Mouse (Mus musculus) lung, embryonic 14.5 days (tissue): ENCODE measurements at regions not wholly inside any gene's neighbourhood (a gene's known extent, or its start where the extent isn't known, plus 50 kb on each side); places are given as distances from the start of the nearest gene placed in this dataset.

Experiments used
- ATAC-seq: fragments of 200-750 bp; cut with Nextera tagmentation; 2 replicates; pipeline ENCODE4 v1.8.0; 2017; ENCODE audit warnings: mild to moderate bottlenecking, moderate TSS enrichment, moderate library complexity; ENCODE audit not compliant: insufficient read depth
- DNase-seq: peaks from one replicate; pipeline ENCODE4 v3.0.0-alpha.2; 2015
- H3K27ac ChIP-seq: fragments of 300-500 bp; sonication (generic); 2 replicates; pipeline ENCODE4 v1.5.1; 2014; ENCODE audit warnings: low read depth, mild to moderate bottlenecking, moderate library complexity
- H3K27me3 ChIP-seq: fragments of 300-500 bp; sonication (generic); 2 replicates; pipeline ENCODE4 v1.6.1; 2014; ENCODE audit warnings: low read length, control low read depth; ENCODE audit not compliant: insufficient read depth
- H3K36me3 ChIP-seq: fragments of 300-500 bp; sonication (generic); 2 replicates; pipeline ENCODE4 v1.6.1; 2014; ENCODE audit warnings: control low read depth; ENCODE audit not compliant: insufficient read depth
- H3K4me1 ChIP-seq: fragments of 300-500 bp; sonication (generic); 2 replicates; pipeline ENCODE4 v1.6.1; 2014; ENCODE audit warnings: antibody characterized with exemption, control low read depth; ENCODE audit not compliant: insufficient read depth
- H3K4me2 ChIP-seq: fragments of 300-500 bp; sonication (generic); 2 replicates; pipeline ENCODE4 v1.6.1; 2014; ENCODE audit warnings: mild to moderate bottlenecking
- H3K4me3 ChIP-seq: fragments of 300-500 bp; sonication (generic); 2 replicates; pipeline ENCODE4 v1.5.1; 2014; ENCODE audit warnings: low read depth, low read length
- H3K9ac ChIP-seq: fragments of 300-500 bp; sonication (generic); 2 replicates; pipeline ENCODE4 v1.6.1; 2014
- H3K9me3 ChIP-seq: fragments of 300-500 bp; sonication (generic); 2 replicates; pipeline ENCODE4 v1.6.1; 2016; ENCODE audit warnings: low read depth, low read length, control low read depth
- CTCF ChIP-seq: IDR thresholded peaks from 2 replicates; pipeline ENCODE4 v1.5.1; 2016; ENCODE audit warnings: antibody characterized with exemption, low read depth
- WGBS: fragments of 180-500 bp; shearing (Covaris S2); extraction: QIAGEN DNeasy Blood & Tissue Kit; methylation state at CpG from one replicate; pipeline ENCODE4 v1.1.7; 2014; 5-methylcytosine and 5-hydroxymethylcytosine counted together

DNA sequence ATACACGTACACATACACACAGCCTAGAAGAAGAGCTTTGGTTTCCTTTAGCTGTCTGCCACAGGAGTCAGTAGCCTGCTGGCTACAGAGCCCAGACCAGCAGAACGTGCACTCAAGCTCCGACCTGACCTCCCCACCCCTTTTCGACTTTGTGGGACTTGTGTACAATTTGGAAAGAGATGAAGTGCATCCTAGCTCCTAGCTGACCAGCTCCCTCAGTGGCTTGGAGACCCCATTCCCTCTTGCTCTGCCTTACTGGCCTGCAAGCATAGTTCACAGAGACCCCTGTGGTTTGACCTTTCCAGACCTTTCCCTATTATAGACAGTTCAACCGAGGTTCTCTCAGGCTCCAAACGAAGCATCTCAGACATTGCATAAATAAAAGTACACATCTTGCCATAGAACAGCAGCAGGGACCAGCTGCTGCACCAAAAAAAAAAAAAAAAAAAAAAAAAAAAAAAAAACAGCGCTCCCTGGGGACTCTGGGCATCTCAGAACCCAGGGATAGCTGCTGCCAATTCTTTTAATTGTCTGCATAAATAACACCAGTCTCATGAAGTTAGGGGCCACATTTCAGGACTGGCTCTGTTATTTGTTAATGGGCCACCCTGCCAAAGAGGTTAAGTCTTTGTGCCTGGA lies 188.2 kb upstream of the Ankrd55 start:
- Histone ChIP-seq H3K36me3 (no peaks in the 10 kb centered on the region), H3K27me3 (no peaks in the 10 kb centered on the region), H3K27ac (peak overlapping the region; percentile 89), H3K4me3 (peak overlapping the region; percentile 43), H3K9me3 (no peaks in the 10 kb centered on the region), H3K9ac (no peak overlapping the region), H3K4me2 (peak overlapping the region; percentile 87), H3K4me1 (peaks cover 6% of the 10 kb centered on the region)
- TF ChIP-seq CTCF, result no peak
- DNase-seq, result peak; percentile 64
- peak; percentile 55 for ATAC-seq
- 36% methylated on average over 7 of the region's 7 CpGs for whole genome bisulfite sequencing

- no peaks in the 10 kb centered on the region for H3K36me3 ChIP-seq
- H3K4me2 ChIP-seq, result peak overlapping the region; percentile 87
- H3K27ac ChIP-seq, result peak overlapping the region; percentile 89
- H3K27me3 ChIP-seq, result no peaks in the 10 kb centered on the region
- no peaks in the 10 kb centered on the region for H3K9me3 ChIP-seq
- peak overlapping the region; percentile 51 for H3K9ac ChIP-seq
- TF ChIP-seq CTCF, result no peak
- peak; percentile 93 for ATAC-seq
- H3K4me1 ChIP-seq, result peaks cover 6% of the 10 kb centered on the region
- peak; percentile 79 for DNase-seq
- H3K4me3 ChIP-seq, result peak overlapping the region; percentile 43
- WGBS, result 2% methylated on average over 31 of the region's 31 CpGs
These were observed 187.4 kb upstream of the Ankrd55 start for GRCm38 (mm10) chr13:112100592-112101420.

- Histone ChIP-seq H3K4me2 (peak overlapping the region; percentile 87), H3K4me3 (peak overlapping the region; percentile 43), H3K4me1 (peaks cover 6% of the 10 kb centered on the region), H3K36me3 (no peaks in the 10 kb centered on the region), H3K27me3 (no peaks in the 10 kb centered on the region), H3K9me3 (no peaks in the 10 kb centered on the region), H3K27ac (peak overlapping the region; percentile 89), H3K9ac (peak overlapping the region; percentile 51)
- ATAC-seq (0 out of 2 replicates have a peak, but pooled peaks have one; percentile 3), DNase-seq (no peak)
- WGBS, result 44% methylated on average over 5 of the region's 5 CpGs
- TF ChIP-seq CTCF, result no peak
These were observed 186.9 kb upstream of the Ankrd55 start for GRCm38 (mm10) chr13:112101421-112101756.

DNA sequence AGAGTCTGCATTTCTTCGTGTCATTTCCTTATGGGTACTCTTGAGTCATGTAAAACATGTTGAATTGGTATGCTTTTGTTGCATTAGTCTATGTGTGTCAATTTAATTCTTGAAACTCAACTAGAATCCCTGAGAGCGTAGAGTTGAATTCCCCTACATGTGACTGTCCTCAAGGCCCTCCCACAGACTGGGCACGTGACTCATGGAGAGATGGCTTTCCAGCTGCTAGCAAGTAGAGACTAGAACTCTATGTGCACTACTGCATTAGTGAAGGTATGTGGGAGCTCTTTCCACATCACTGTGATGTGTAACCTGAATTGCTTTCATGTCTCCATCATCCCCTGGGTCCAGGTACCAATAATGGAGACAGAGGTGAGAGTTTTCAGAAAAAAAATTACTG lies 182.3 kb upstream of the Ankrd55 start:
- Histone ChIP-seq H3K4me1 (peaks cover 6% of the 10 kb centered on the region), H3K9ac (no peak overlapping the region), H3K27ac (no peak overlapping the region), H3K36me3 (no peaks in the 10 kb centered on the region), H3K9me3 (no peaks in the 10 kb centered on the region), H3K27me3 (no peaks in the 10 kb centered on the region), H3K4me2 (no peak overlapping the region), H3K4me3 (no peak overlapping the region)
- no peak for DNase-seq
- no peak for TF ChIP-seq CTCF
- no peak for ATAC-seq
- 87% methylated on average over 3 of the region's 3 CpGs for WGBS

DNA sequence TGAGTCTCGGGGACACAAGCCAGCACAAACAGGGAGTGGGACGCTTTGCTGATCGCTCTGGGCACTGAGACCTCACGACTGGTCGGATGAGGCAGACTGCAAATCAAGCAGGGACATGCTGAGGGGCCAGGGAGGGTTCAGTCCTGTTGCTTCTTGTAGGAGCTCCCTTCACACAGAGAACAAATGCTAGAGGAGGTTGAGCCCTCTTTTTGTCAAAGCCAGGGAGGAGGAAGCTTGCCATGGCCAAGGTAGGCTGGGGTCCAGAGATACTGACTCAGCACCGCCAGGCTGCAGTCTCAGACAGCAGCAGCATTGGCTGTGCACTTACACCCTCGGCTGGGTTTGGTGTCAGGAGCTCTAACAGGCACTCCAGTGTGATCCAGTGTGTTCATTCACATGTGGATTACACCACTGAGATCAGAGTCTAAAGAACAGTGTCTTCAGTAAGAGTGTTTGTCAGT lies 173.5 kb upstream of the Ankrd55 start:
- ATAC-seq, result peak; percentile 38; the same call in 1 of the 2 replicates
- 68% methylated on average over 7 of the region's 7 CpGs for WGBS
- no peak for TF ChIP-seq CTCF

DNA sequence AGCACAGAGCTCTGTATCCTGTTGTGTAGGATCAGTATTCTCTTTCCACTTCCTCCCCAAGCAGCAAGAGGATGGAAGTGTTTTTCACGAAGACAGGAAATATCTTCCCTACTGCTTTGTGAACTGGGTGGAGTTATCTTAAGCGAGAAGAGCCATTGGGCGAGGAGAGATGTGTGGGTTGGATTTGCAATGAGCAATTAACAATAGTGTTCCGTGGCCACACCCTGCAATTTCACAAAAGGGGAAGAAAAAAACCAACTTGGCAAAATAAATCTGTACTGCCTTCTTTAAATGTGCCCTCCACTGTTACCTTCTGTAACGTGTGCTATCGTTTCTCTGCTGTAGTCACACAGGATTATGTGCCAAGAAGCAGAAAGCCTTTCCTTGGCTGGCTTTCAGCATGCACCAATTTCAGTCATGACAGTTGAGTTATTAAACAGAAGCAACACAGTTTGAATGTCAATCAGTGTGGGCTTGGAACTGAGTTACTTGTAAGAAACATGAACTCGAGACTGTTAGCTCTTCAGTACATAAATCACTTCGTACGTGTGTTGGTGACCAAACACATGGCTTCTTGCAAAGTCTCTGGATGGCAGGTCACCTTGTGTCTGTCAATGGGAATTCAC lies 172.0 kb upstream of the Ankrd55 start:
- no peaks in the 10 kb centered on the region for H3K36me3 ChIP-seq
- no peak for TF ChIP-seq CTCF
- no peak overlapping the region for H3K4me2 ChIP-seq
- ATAC-seq, result no peak
- no peaks in the 10 kb centered on the region for H3K9me3 ChIP-seq
- no peak overlapping the region for H3K27ac ChIP-seq
- no peak overlapping the region for H3K9ac ChIP-seq
- peaks cover 22% of the 10 kb centered on the region for H3K4me1 ChIP-seq
- H3K4me3 ChIP-seq, result no peak overlapping the region
- peak; percentile 34 for DNase-seq
- 56% methylated on average over 9 of the region's 9 CpGs for WGBS
- no peaks in the 10 kb centered on the region for H3K27me3 ChIP-seq

More for the DNA sequence above, 173.5 kb upstream of the Ankrd55 start:
- Histone ChIP-seq H3K27me3 (no peaks in the 10 kb centered on the region), H3K4me3 (no peak overlapping the region), H3K4me2 (no peak overlapping the region), H3K27ac (no peak overlapping the region), H3K36me3 (no peaks in the 10 kb centered on the region), H3K9ac (no peak overlapping the region), H3K9me3 (no peaks in the 10 kb centered on the region), H3K4me1 (peaks cover 8% of the 10 kb centered on the region)
- DNase-seq, result no peak

- H3K27ac ChIP-seq, result no peak overlapping the region
- ATAC-seq (no peak), DNase-seq (no peak)
- H3K4me2 ChIP-seq, result no peak overlapping the region
- WGBS, result 94% methylated on average over 3 of the region's 3 CpGs
- H3K4me1 ChIP-seq, result peaks cover 22% of the 10 kb centered on the region
- H3K9me3 ChIP-seq, result no peaks in the 10 kb centered on the region
- TF ChIP-seq CTCF, result no peak
- no peak overlapping the region for H3K9ac ChIP-seq
- no peaks in the 10 kb centered on the region for H3K27me3 ChIP-seq
- H3K36me3 ChIP-seq, result no peaks in the 10 kb centered on the region
- no peak overlapping the region for H3K4me3 ChIP-seq
These were observed 169.7 kb upstream of the Ankrd55 start for GRCm38 (mm10) chr13:112118564-112118963.
